Mouse (Mus musculus) granulocyte monocyte progenitor cell, adult 5-6 weeks (primary cell): Measurements from ENCODE around the gene Lrrc75b. TPM values are rescaled to one million over a fixed set of nuclear protein-coding genes. Genes with fewer than 3 reads are reported as not detected.
A peak's percentile ranks its signal among the peaks of the same experiment; 100 is the strongest.
"Not testable (repeated sequence)": the region's sequence is repeated elsewhere in the genome, so short reads cannot be mapped to it uniquely, and the experiment has no call there.

ENCODE experiments used
- ATAC-seq: replicated peaks from 2 replicates; pipeline ENCODE4 v1.8.0; 2016; ENCODE audit warnings: mild to moderate bottlenecking, moderate TSS enrichment, inconsistent platforms; ENCODE audit not compliant: poor library complexity, severe bottlenecking
- total RNA-seq, 2 experiments: library from RNA; stranded (forward) in 1 of 2; stranded (reverse) in 1 of 2; fragments of 200-712, 200-1000 nt in 1 of 2; fragments of >200 nt in 1 of 2; fragmentation: Nextera tagmentation in 1 of 2; gene quantifications; 2 replicates each; pipeline ENCODE4 v1.2.3; 2014 to 2017

The Lrrc75b gene
- total RNA-seq, 2 experiments from 2014 or later, result not detected

DNA sequence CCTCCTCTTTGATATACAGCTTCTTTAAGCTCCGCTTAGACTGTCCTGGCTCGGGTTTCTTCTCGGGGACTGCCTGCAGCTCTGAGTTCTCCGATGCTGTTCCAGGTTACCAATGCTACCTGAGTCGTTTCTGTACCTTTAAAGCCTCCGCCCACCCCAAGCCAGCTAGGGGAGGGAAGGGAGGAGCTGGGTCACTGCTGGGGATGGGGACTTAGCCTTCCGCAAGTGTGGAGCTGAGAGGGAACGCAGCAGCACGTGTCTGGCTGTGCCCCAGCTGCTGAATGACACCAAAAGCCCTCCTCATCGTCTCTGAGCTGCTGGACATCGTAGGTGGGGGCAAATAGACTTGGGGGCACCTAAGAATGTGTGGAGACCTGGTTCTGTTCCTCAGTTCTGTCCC is 8.3 kb upstream of the Lrrc75b start:
- no peak for ATAC-seq

DNA sequence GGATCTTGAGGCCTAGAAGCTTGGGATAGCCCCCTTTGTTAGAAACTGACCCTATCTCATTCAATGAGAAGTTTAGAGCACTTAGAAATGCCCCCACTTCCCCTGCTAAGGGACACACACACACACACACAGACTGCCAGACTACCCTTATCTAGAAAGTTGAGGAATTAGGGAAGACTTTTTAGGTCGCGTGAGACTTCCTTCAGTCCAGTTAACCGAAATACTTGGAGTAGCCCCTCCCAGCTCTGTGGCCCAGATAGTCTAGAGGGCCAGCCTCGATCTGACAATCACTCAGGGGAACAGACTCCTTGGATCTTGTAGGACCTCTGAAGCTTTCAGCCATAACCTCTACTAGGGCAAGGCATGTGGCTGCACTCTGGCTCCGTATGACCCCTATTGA is 7.9 kb upstream of the Lrrc75b start:
- no peak for ATAC-seq

DNA sequence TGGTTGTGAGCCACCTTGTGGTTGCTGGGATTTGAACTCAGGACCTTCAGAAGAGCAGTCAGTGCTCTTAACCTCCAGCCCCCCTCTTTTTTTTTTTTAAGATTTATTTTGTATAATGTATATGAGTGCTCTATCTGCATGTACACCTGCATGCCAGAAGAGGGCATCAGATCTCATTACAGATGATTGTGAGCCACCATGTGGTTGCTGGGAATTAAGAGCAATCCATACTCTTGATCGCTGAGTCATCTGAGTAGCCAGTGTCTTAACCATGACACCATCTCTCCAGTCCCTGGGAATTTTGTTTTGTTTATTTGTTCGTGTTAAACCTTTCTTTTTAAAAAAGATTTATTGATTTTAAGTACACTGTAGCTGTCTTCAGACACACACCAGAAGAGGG is 6.6 kb upstream of the Lrrc75b start:
- ATAC-seq, result not testable (repeated sequence)

DNA sequence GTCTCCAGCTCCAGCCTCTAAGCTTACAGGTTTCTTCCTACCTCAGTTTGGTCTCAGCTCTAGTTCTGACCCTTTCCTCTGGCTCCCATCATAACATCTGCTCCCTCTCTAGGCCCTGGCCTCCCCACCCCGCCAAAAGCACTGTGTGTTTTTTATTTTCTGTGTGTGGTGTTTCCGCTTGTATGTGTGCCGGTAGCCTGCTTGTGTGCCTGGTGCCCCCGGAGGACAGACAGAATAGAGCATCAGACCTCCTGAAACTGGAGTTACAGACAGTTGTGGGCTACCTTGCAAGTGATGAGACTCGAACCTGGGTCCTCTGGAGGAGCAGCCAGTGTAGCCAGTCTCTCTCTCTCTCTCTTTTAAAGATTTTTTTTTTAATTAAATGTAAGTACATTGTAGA is 6.2 kb upstream of the Lrrc75b start:
- no peak for ATAC-seq

GRCm38 (mm10) chr10:75565906-75566305 is 5.8 kb upstream of the Lrrc75b start:
- no peak for ATAC-seq

DNA sequence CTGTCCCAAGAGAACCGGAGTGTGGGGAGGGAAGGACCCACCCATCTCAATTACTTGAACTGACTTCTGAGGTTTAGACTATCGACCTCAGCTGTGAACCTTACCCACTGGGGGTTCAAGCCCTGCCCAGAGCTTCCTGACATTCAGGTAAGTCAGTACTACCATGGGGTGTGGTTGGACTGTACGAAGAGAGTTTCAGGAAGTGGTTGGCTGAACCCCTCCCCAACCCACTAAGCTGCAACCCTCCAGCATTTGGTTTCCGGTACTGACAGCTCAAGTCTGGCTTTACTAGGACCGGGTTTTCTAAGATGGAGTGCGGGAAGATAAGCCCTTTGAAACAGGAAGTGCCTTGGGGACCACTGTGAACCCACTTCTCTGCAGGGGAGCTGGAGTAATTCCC is 5.3 kb upstream of the Lrrc75b start:
- peak; percentile 80 for ATAC-seq

DNA sequence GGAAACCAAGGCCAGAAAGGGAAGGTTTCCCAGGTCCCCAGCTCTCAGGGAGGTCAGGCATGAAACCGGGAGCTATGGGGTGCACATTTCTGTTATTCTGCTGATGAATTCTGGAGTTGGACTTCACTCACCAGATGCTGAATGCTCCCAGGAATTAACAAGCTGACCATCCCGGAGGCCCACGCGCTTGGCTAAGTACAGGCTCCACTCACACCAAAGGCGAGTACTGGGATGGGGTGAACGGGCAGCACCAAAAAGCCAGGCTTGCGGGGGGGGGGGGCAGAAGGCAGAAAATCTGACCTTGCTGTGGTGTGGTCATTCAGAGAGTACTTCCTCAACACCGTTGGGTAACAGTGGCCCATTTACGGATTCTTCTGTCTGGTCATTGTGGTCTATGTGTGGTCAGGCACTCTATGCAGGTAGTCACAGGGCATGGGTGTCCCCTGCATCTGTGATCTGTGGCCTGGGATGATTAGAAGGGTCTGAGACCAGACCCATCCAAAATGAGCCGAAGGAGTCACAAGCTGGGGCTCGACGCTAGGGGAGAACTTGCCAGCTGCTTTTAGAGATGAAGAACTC is 4.6 kb upstream of the Lrrc75b start:
- ATAC-seq, result peak; percentile 60

DNA sequence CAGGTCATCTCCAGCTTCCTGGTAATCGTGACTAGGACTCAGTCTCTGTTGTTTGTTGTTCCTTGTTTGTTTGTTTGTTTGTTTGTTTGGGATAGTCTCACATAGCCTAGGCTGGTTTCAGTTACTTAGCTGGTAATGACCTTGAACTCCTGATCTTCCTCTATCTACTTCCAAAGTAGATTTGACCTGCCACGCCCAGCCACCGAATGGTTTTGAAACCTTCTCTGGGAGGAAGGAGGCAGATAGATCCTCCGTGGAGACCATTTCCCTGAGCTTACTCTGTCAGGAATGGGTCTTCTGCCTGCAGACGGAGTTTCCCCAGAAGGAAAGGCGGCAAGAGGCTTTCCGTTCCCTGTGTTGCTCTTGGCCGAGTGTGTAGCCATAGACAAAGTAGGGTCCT is 2.5 kb upstream of the Lrrc75b start:
- no peak for ATAC-seq

GRCm38 (mm10) chr10:75561071-75561654 is 1.0 kb upstream of the Lrrc75b start, which contains the start of gene Ggt1:
Gene Ggt1, plus strand, starts transcription at chr10:75561604.
- ATAC-seq, result no peak

DNA sequence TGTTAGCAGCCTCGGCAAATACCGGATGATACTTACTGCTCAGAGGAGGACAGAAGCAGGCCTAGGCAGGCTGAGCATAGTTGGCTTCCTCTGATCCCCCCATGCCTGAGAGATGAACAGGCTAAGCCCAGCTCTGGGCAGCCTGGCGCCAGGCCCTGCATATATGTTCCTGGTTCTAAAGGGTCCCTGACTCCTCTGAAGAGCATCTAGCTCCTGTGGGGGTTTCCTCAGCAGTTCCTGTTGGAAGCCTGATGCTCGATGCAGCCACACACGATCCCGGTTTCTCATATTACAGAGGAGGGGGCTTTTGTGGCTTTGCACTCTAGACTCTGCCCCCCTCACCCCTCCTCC is 394 bp upstream of the Lrrc75b start:
- no peak for ATAC-seq

GRCm38 (mm10) chr10:75559041-75559675 is 972 bp downstream of the Lrrc75b start:
- ATAC-seq, result no peak

DNA sequence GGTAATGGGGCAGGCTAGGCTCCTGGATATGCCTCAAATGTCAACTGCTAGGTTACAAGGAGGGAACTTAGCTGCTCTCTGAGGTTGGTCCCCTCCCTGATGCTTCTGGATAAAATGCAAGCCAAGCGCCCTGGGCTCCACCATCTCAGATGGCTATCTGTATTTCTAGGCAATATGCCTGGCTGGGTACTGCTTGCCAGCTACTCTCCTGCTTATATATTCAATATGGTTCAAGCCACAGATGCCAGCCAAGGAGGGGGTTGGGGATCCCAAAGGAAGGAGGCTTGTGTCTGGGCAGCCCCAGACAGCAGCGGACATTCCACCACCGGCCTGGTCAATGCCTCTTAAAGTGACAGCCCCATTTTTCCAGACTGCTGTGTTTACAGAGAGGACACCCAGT is 1.6 kb downstream of the Lrrc75b start:
- no peak for ATAC-seq

- no peak for ATAC-seq
Measured at GRCm38 (mm10) chr10:75556026-75556425, 4.1 kb downstream of the Lrrc75b start.

DNA sequence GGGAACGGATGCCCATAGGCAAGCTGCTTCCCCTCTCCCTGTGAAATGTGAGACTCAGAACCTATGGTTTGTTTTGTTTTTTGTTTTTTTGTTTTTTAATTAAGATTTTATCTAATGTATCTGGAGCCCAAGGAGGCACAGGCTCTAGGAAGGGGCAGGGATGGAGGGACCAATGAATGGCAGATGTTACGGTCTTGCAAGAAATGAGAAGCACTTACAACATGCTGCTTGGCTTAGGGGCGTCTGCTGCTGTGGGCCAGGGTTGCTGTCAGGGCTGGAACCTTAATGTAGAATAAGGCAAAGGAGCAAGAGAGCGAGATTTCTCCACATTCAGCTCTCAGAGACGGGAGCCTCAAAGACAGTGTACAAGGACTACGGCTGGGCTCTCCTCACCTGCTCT is 4.6 kb downstream of the Lrrc75b start:
- no peak for ATAC-seq

GRCm38 (mm10) chr10:75554090-75554489 is 6.0 kb downstream of the Lrrc75b start:
- peak; percentile 72 for ATAC-seq

- no peak for ATAC-seq
Measured at GRCm38 (mm10) chr10:75552701-75553450, 7.3 kb downstream of the Lrrc75b start.

- no peak for ATAC-seq
Measured at GRCm38 (mm10) chr10:75552106-75552505, 8.0 kb downstream of the Lrrc75b start.

DNA sequence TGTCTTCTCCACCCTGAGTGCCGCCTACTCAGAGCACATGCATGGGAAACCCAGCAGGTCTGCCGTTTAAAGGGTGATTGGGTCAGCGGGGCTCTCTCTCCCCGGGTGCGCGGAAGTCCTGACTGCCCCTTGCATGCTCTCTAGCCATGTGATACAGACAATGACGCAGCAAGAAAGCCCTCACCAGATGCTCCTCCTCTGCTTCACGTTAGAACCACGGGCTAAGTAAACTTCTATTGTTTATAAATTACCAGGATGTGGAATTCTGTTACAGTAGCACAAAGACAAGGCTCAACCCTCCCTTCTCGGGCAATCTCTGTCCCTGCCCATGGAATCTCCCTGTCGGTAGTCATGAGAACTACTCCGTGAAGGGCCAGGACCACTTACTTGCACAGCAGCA is 9.0 kb downstream of the Lrrc75b start:
- peak; percentile 73 for ATAC-seq

- no peak for ATAC-seq
Measured at GRCm38 (mm10) chr10:75549886-75550285, 10.2 kb downstream of the Lrrc75b start.

- no peak for ATAC-seq
Measured at GRCm38 (mm10) chr10:75548486-75548885, 11.6 kb downstream of the Lrrc75b start.

DNA sequence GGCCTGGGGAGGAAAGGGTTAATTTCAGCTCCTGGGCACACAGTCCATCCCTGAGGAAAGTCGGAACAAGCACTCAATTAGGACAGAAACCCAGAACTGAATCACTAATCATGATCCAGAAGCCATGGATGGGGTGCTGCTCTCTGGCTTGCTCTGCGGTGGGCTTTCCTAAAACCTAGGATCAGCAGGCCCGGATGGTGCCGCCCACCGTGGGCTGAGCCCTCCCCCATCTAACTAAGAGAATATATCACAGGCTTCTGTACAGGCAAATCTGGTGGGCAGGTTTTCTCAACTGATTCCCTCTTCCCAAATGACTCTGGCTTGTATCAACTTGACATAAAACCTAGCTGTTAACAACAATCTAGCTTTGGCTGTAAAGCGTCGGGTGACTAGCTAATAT is 12.2 kb downstream of the Lrrc75b start:
- no peak for ATAC-seq
